Mouse (Mus musculus): ENCODE measurements around the gene Mical1. TPM values are rescaled to one million over a fixed set of nuclear protein-coding genes. Genes with fewer than 3 reads are reported as not detected.
A peak's percentile ranks its signal among the peaks of the same experiment; 100 is the strongest.
"Not testable (repeated sequence)": the region's sequence is repeated elsewhere in the genome, so short reads cannot be mapped to it uniquely, and the experiment has no call there.

The Mical1 gene
- total and polyA plus RNA-seq, 3 experiments: 9.6 to 20.3 (median 11.0) TPM

- DNase-seq: no peak
- Histone ChIP-seq H3K4me3 (peak overlapping the region; percentile 75; the same call in 1 of the 2 replicates), H3K9ac (ENCODE audit: low read depth, low read length) (no peak overlapping the region), H3K79me2 (replicated peaks; ENCODE audit: control insufficient read depth, insufficient read depth, low read length) (no peaks in the 10 kb centered on the region), H3K36me3 (ENCODE audit: control insufficient read depth, insufficient read depth, low read length) (no peaks in the 10 kb centered on the region), H3K4me1 (ENCODE audit: control insufficient read depth, insufficient read depth, low read length) (peaks cover 7% of the 10 kb centered on the region), H3K27ac (no peak overlapping the region), H3K27me3 (ENCODE audit: control insufficient read depth, insufficient read depth, low read length) (no peaks in the 10 kb centered on the region)
- 35% methylated on average over 4 of the region's 4 CpGs for WGBS
- TF ChIP-seq POLR2A (IDR thresholded peaks at IDR 0.05; ENCODE audit: insufficient read depth, low read depth, low read length): no peak
- TF ChIP-seq EP300 (IDR thresholded peaks at IDR 0.05; ENCODE audit: insufficient read depth, low read depth, low read length): no peak
- TF ChIP-seq CTCF (IDR thresholded peaks at IDR 0.05): no peak
- intact Hi-C loops (cut with DNase I): no loop called here
Measured at GRCm38 (mm10) chr10:41491111-41491510, 15.0 kb downstream of the Mical1 start.

- Histone ChIP-seq H3K79me2 (replicated peaks; ENCODE audit: control insufficient read depth, insufficient read depth, low read length) (no peaks in the 10 kb centered on the region), H3K36me3 (ENCODE audit: control insufficient read depth, insufficient read depth, low read length) (no peaks in the 10 kb centered on the region), H3K4me1 (ENCODE audit: control insufficient read depth, insufficient read depth, low read length) (no peaks in the 10 kb centered on the region; the same call in 1 of the 2 replicates), H3K9ac (ENCODE audit: low read depth, low read length) (no peak overlapping the region), H3K27ac (peak overlapping the region; percentile 46), H3K4me3 (no peak overlapping the region), H3K27me3 (ENCODE audit: control insufficient read depth, insufficient read depth, low read length) (no peaks in the 10 kb centered on the region)
- intact Hi-C loops (cut with DNase I): loop anchor here (10.0 kb wide), 1 partner anchor 66 kb away; no protein-coding TSS in a partner anchor
- no peak for TF ChIP-seq EP300 (IDR thresholded peaks at IDR 0.05; ENCODE audit: insufficient read depth, low read depth, low read length)
- no peak for TF ChIP-seq POLR2A (IDR thresholded peaks at IDR 0.05; ENCODE audit: insufficient read depth, low read depth, low read length)
- TF ChIP-seq CTCF (IDR thresholded peaks at IDR 0.05): no peak
- 9% methylated on average over 4 of the region's 4 CpGs for WGBS
- peak; percentile 50 to 78 for DNase-seq
Measured at GRCm38 (mm10) chr10:41500941-41501340, 24.8 kb downstream of the Mical1 start.

GRCm38 (mm10) chr10:41504996-41505395, 28.9 kb downstream of the Mical1 start:
- Histone ChIP-seq H3K27ac (no peak overlapping the region), H3K4me1 (ENCODE audit: control insufficient read depth, insufficient read depth, low read length) (no peaks in the 10 kb centered on the region; the same call in 1 of the 2 replicates), H3K79me2 (replicated peaks; ENCODE audit: control insufficient read depth, insufficient read depth, low read length) (no peaks in the 10 kb centered on the region), H3K9ac (ENCODE audit: low read depth, low read length) (no peak overlapping the region), H3K27me3 (ENCODE audit: control insufficient read depth, insufficient read depth, low read length) (no peaks in the 10 kb centered on the region), H3K4me3 (no peak overlapping the region), H3K36me3 (ENCODE audit: control insufficient read depth, insufficient read depth, low read length) (no peaks in the 10 kb centered on the region)
- no peak for DNase-seq
- intact Hi-C loops (cut with DNase I): loop anchor here (5.0 to 10.0 kb wide), 2 partner anchors 70 to 503 kb away; no protein-coding TSS in a partner anchor
- 100% methylated on average over 1 of the region's 1 CpGs for WGBS
- TF ChIP-seq EP300 (IDR thresholded peaks at IDR 0.05; ENCODE audit: insufficient read depth, low read depth, low read length): no peak

GRCm38 (mm10) chr10:41505446-41505845, 29.3 kb downstream of the Mical1 start:
- not testable (repeated sequence) for H3K4me1 ChIP-seq (ENCODE audit: control insufficient read depth, insufficient read depth, low read length); H3K79me2 ChIP-seq (replicated peaks; ENCODE audit: control insufficient read depth, insufficient read depth, low read length); H3K27ac ChIP-seq; H3K9ac ChIP-seq (ENCODE audit: low read depth, low read length); H3K36me3 ChIP-seq (ENCODE audit: control insufficient read depth, insufficient read depth, low read length); H3K27me3 ChIP-seq (ENCODE audit: control insufficient read depth, insufficient read depth, low read length); H3K4me3 ChIP-seq
- intact Hi-C loops (cut with DNase I): loop anchor here (5.0 to 10.0 kb wide), 2 partner anchors 71 to 503 kb away; no protein-coding TSS in a partner anchor
- TF ChIP-seq EP300 (IDR thresholded peaks at IDR 0.05; ENCODE audit: insufficient read depth, low read depth, low read length) (peak; percentile 78; the same call in 1 of the 2 replicates), CTCF (IDR thresholded peaks at IDR 0.05) (peak; percentile 87)
- DNase-seq: peak; percentile 48 to 67
- WGBS: 1% methylated on average over 3 of the region's 3 CpGs

- Histone ChIP-seq H3K9ac (ENCODE audit: low read depth, low read length) (no peak overlapping the region), H3K27ac (no peak overlapping the region), H3K4me1 (ENCODE audit: control insufficient read depth, insufficient read depth, low read length) (no peaks in the 10 kb centered on the region), H3K79me2 (replicated peaks; ENCODE audit: control insufficient read depth, insufficient read depth, low read length) (no peaks in the 10 kb centered on the region), H3K36me3 (ENCODE audit: control insufficient read depth, insufficient read depth, low read length) (no peaks in the 10 kb centered on the region), H3K4me3 (no peak overlapping the region), H3K27me3 (ENCODE audit: control insufficient read depth, insufficient read depth, low read length) (no peaks in the 10 kb centered on the region)
- intact Hi-C loops (cut with DNase I): loop anchor here (2.0 to 10.0 kb wide), 3 partner anchors 74 to 507 kb away; no protein-coding TSS in a partner anchor
- peak in 1 of 2 experiments; percentile 34 for DNase-seq
- TF ChIP-seq EP300 (IDR thresholded peaks at IDR 0.05; ENCODE audit: insufficient read depth, low read depth, low read length) (no peak), POLR2A (IDR thresholded peaks at IDR 0.05; ENCODE audit: insufficient read depth, low read depth, low read length) (no peak), CTCF (IDR thresholded peaks at IDR 0.05) (peak; percentile 69)
- 31% methylated on average over 2 of the region's 2 CpGs for WGBS
Measured at GRCm38 (mm10) chr10:41509160-41509559, 33.0 kb downstream of the Mical1 start.

- Histone ChIP-seq H3K27ac (no peak overlapping the region), H3K36me3 (ENCODE audit: control insufficient read depth, insufficient read depth, low read length) (no peaks in the 10 kb centered on the region), H3K4me1 (ENCODE audit: control insufficient read depth, insufficient read depth, low read length) (no peaks in the 10 kb centered on the region), H3K4me3 (no peak overlapping the region), H3K9ac (ENCODE audit: low read depth, low read length) (no peak overlapping the region), H3K27me3 (ENCODE audit: control insufficient read depth, insufficient read depth, low read length) (no peaks in the 10 kb centered on the region), H3K79me2 (replicated peaks; ENCODE audit: control insufficient read depth, insufficient read depth, low read length) (no peaks in the 10 kb centered on the region)
- DNase-seq: peak in 1 of 2 experiments; percentile 26
- no peak for TF ChIP-seq CTCF (IDR thresholded peaks at IDR 0.05)
- TF ChIP-seq POLR2A (IDR thresholded peaks at IDR 0.05; ENCODE audit: insufficient read depth, low read depth, low read length): no peak
- TF ChIP-seq EP300 (IDR thresholded peaks at IDR 0.05; ENCODE audit: insufficient read depth, low read depth, low read length): no peak
- intact Hi-C loops (cut with DNase I): no loop called here
- WGBS: 62% methylated on average over 4 of the region's 4 CpGs
Measured at GRCm38 (mm10) chr10:41514301-41514700, 38.2 kb downstream of the Mical1 start.
